Mouse (Mus musculus) small intestine, adult 2 months (tissue): Measurements from ENCODE around the gene Akap13. TPM values are rescaled to one million over a fixed set of nuclear protein-coding genes. Genes with fewer than 3 reads are reported as not detected.

Source experiments
- H3K27ac ChIP-seq: fragments of 200-500 bp; 2 replicates; pipeline ENCODE4 v1.5.1; 2012; ENCODE audit warnings: low read depth, low read length, control low read depth, inconsistent platforms; ENCODE audit not compliant: insufficient read depth
- H3K27me3 ChIP-seq: fragments of 200-500 bp; 2 replicates; pipeline ENCODE4 v1.6.1; 2012; ENCODE audit warnings: mild to moderate bottlenecking, moderate library complexity, low read length, inconsistent platforms; ENCODE audit not compliant: control insufficient read depth, insufficient read depth
- H3K36me3 ChIP-seq: fragments of 200-500 bp; 2 replicates; pipeline ENCODE4 v1.6.1; 2012; ENCODE audit warnings: mild to moderate bottlenecking, low read length, control low read depth, inconsistent platforms; ENCODE audit not compliant: control insufficient read depth, insufficient read depth
- H3K4me1 ChIP-seq: fragments of 200-500 bp; 2 replicates; pipeline ENCODE4 v1.6.1; 2012; ENCODE audit warnings: low read length, inconsistent platforms, mixed read lengths; ENCODE audit not compliant: control insufficient read depth, insufficient read depth, insufficient read length
- H3K4me3 ChIP-seq: fragments of 200-500 bp; 2 replicates; pipeline ENCODE4 v1.5.1; 2012; ENCODE audit warnings: low read depth, mild to moderate bottlenecking, control low read depth, inconsistent platforms, low read length, moderate library complexity
- CTCF ChIP-seq: fragments of 200-500 bp; IDR thresholded peaks from 2 replicates; pipeline ENCODE4 v1.5.1; 2012; ENCODE audit warnings: low read depth, mild to moderate bottlenecking, control low read depth, inconsistent platforms, low read length, moderate library complexity, mixed read lengths; ENCODE audit not compliant: insufficient replicate concordance, insufficient read length; ENCODE audit errors: extremely low read depth
- POLR2A ChIP-seq: fragments of 200-500 bp; IDR thresholded peaks from 2 replicates; pipeline ENCODE4 v1.6.1; 2012; ENCODE audit warnings: low read depth, mild to moderate bottlenecking, control low read depth, inconsistent platforms, low read length, moderate library complexity
- WGBS: fragments of 180-500 bp; shearing (Covaris S2); methylation state at CpG from one replicate; pipeline ENCODE4 v1.1.7; 2018; 5-methylcytosine and 5-hydroxymethylcytosine counted together
- polyA plus RNA-seq: library from polyadenylated mRNA; depleted of rRNA; stranded (reverse); fragments of >200 nt; gene quantifications from 2 replicates; pipeline ENCODE4 v1.2.3, GENCODE M21; 2012

Akap13 gene
- polyA plus RNA-seq, 1 experiment: 15.8 TPM

DNA sequence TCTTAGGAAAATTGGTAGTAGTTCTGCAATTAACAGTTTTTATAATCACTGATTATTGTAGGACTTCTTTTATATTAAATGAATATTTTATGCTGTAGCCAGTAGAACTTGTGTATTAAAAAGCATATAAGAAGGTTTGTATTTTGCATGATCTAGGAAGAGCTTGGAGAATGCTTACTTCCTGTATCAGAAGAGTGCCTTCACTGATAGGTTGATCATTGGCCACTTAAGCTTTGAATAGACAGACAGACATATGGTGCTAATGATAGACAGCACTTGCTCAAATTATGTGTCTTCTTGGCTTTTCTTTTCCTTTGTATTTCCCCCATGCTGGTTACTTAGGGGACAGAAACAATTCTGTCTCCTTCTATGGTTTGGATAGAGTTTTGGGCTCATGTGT lies 139.9 kb downstream of the Akap13 start:
- no peaks in the 10 kb centered on the region for H3K27me3 ChIP-seq
- H3K4me3 ChIP-seq: no peak overlapping the region
- H3K36me3 ChIP-seq: peaks cover 10% of the 10 kb centered on the region
- H3K4me1 ChIP-seq: peaks cover 1% of the 10 kb centered on the region; the same call in 1 of the 2 replicates
- TF ChIP-seq CTCF (no peak), POLR2A (no peak)
- H3K27ac ChIP-seq: no peak overlapping the region

- TF ChIP-seq POLR2A (no peak), CTCF (no peak)
- WGBS: 69% methylated on average over 6 of the region's 6 CpGs
- H3K27ac ChIP-seq: no peak overlapping the region
- H3K4me3 ChIP-seq: no peak overlapping the region
- no peaks in the 10 kb centered on the region for H3K27me3 ChIP-seq
- H3K36me3 ChIP-seq: peaks cover 4% of the 10 kb centered on the region
- peaks cover 1% of the 10 kb centered on the region; the same call in 1 of the 2 replicates for H3K4me1 ChIP-seq
Observed at GRCm38 (mm10) chr7:75596058-75596748, 140.9 kb downstream of the Akap13 start.

GRCm38 (mm10) chr7:75597840-75598239 lies 142.5 kb downstream of the Akap13 start:
- WGBS: 81% methylated on average over 2 of the region's 2 CpGs

GRCm38 (mm10) chr7:75600360-75601075 lies 145.2 kb downstream of the Akap13 start:
- TF ChIP-seq POLR2A (no peak), CTCF (no peak)
- no peaks in the 10 kb centered on the region for H3K4me1 ChIP-seq
- WGBS: 79% methylated on average over 6 of the region's 6 CpGs
- no peaks in the 10 kb centered on the region for H3K27me3 ChIP-seq
- peaks cover 15% of the 10 kb centered on the region for H3K36me3 ChIP-seq
- H3K4me3 ChIP-seq: no peak overlapping the region
- no peak overlapping the region for H3K27ac ChIP-seq

More at GRCm38 (mm10) chr7:75597840-75598239, 142.5 kb downstream of the Akap13 start:
- Histone ChIP-seq H3K27me3 (no peaks in the 10 kb centered on the region), H3K4me1 (peaks cover 1% of the 10 kb centered on the region; the same call in 1 of the 2 replicates), H3K4me3 (no peak overlapping the region), H3K27ac (no peak overlapping the region), H3K36me3 (peaks cover 3% of the 10 kb centered on the region; the same call in 1 of the 2 replicates)
- TF ChIP-seq CTCF: no peak
- no peak for TF ChIP-seq POLR2A

- Histone ChIP-seq H3K27ac (no peak overlapping the region), H3K36me3 (peaks cover 28% of the 10 kb centered on the region), H3K4me3 (no peak overlapping the region), H3K27me3 (no peaks in the 10 kb centered on the region), H3K4me1 (peaks cover 28% of the 10 kb centered on the region; the same call in 1 of the 2 replicates)
- WGBS: 86% methylated on average over 3 of the region's 3 CpGs
- TF ChIP-seq CTCF: no peak
- TF ChIP-seq POLR2A: no peak
Observed at GRCm38 (mm10) chr7:75607248-75607647, 151.9 kb downstream of the Akap13 start.

GRCm38 (mm10) chr7:75608716-75609115 lies 153.4 kb downstream of the Akap13 start:
- TF ChIP-seq CTCF (no peak), POLR2A (no peak)
- 66% methylated on average over 5 of the region's 5 CpGs for WGBS
- Histone ChIP-seq H3K4me3 (no peak overlapping the region), H3K27ac (peak overlapping the region; percentile 94; the same call in 1 of the 2 replicates), H3K4me1 (peaks cover 31% of the 10 kb centered on the region; the same call in 1 of the 2 replicates), H3K27me3 (no peaks in the 10 kb centered on the region), H3K36me3 (peaks cover 20% of the 10 kb centered on the region)

DNA sequence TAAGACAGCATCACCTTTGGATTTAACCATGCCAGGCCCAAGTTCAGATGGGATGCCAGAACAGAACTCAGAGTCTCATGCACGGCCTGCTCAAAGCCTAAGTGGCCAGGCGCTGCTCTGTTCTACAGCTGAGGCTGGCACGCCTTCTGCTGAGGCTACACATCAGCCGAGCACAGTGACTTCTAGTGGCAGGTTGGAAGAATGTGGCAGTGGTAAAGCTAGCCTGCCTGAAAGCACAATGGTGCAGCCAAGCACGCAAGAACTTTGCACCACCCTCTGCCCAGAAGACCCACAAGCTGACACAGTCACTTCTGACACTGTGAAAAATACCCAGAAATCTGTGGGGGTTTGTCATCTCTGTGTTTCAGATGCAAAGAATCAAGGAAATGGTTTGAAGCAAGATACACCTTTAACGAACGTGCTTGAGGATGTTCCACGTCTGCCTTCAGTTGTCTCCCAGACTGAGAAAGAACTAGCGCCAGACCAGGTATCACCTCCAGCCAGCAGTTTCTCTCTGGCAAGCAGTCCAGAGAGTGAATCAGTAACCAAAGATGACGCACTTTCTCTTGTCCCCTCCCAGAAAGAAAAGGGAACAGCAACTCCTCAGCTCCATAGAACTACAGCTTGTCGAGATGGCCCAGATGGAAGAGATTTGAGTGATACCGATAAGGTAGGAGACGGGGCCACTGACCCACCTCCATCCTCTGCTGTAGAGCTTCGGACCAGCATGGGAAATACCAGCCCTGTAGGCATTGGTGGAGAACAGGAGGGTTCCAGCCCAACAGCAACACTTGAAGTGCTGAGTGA lies 154.3 kb downstream of the Akap13 start:
- H3K4me3 ChIP-seq: peak overlapping the region; percentile 53
- peaks cover 31% of the 10 kb centered on the region; the same call in 1 of the 2 replicates for H3K4me1 ChIP-seq
- WGBS: 27% methylated on average over 14 of the region's 14 CpGs
- peak overlapping the region; percentile 94 for H3K27ac ChIP-seq
- no peaks in the 10 kb centered on the region for H3K27me3 ChIP-seq
- H3K36me3 ChIP-seq: peaks cover 13% of the 10 kb centered on the region
- TF ChIP-seq CTCF: peak; percentile 54; the same call in 1 of the 2 replicates
- TF ChIP-seq POLR2A: no peak
